ENCODE assay signal across 10 mouse cellular contexts in the genomic region with DNA sequence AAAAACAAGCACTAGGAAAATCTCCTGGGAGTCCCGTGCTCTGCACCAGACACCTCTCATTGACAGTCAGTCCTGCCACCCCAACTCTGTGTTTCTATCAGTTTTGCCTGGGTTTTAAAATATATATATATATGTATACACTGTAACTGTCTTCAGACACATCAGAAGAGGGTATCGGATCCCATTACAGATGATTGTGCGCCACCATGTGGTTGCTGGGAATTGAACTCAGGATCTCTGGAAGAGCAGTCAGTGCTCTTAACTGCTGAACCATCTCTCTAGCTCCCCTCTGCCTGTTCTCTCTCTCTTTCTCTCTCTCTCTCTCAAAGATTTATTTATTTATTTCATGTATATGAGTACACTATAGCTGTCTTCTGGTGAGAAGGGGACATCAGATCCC. TPM values are rescaled to one million over a fixed set of nuclear protein-coding genes. Genes with fewer than 3 reads are reported as not detected.
DNase-seq lines count a peak whose midpoint lies in the region; ATAC-seq and TF ChIP-seq lines count a peak whose summit lies in the region.
"Not testable (repeated sequence)": the region's sequence is repeated elsewhere in the genome, so short reads cannot be mapped to it uniquely, and the experiment has no call there.
"Had no signal": no experiment of that assay in that cellular context is flagged by ENCODE, and none has a peak within 500 bp of the region (broad histone marks: within the 10 kb centered on the region; RNA-seq: fewer than 3 reads in every experiment).

No protein-coding gene starts in this region.

- H3K27ac ChIP-seq in MEL (ENCODE audit: control insufficient read depth, low read depth, low read length); cerebellum, adult 2 months (ENCODE audit: insufficient read depth, low read length); liver, embryonic 14.5 days: not testable (repeated sequence)

- not testable (repeated sequence) for H3K9me3 ChIP-seq in MEL (replicated peaks; ENCODE audit: insufficient read depth, low read length); liver, embryonic 14.5 days (ENCODE audit: control insufficient read depth, low read length)

- not testable (repeated sequence) for H3K79me2 ChIP-seq in MEL (ENCODE audit: control insufficient read depth, insufficient read depth, low read length, poor library complexity)

- TF ChIP-seq EP300 in MEL (IDR thresholded peaks at IDR 0.05; ENCODE audit: low read depth in 1 of 2, low read length in 2 of 2); liver, embryonic 14.5 days (IDR thresholded peaks at IDR 0.05; ENCODE audit: low read depth): not testable (repeated sequence)

- DNase-seq in MEL (ENCODE audit: low read depth, low spot score); liver, embryonic 14.5 days (ENCODE audit: low read depth in 3 of 3, low spot score in 3 of 3): not testable (repeated sequence)
- peak; percentile 18 to 20 for DNase-seq in cerebellum, adult 2 months
- peak; percentile 19 to 50 for DNase-seq in heart, adult 18-20 months
- DNase-seq in kidney, adult 18-20 months: peak; percentile 59
- peak; percentile 41 for DNase-seq in layer of hippocampus, adult 9-10 months (ENCODE audit: low spot score)
- peak; percentile 3 for DNase-seq in retina, embryonic 14.5 days (ENCODE audit: low spot score)
- DNase-seq in thymus, postnatal 10 days (ENCODE audit: low spot score in 2 of 2): peak; percentile 53 to 60

- 36% methylated on average over 3 of the region's 3 CpGs for WGBS in cerebellum, adult 2 months
- 34% methylated on average over 3 of the region's 3 CpGs for WGBS in liver, embryonic 14.5 days (ENCODE audit: insufficient replicate concordance)

- H3K27me3 ChIP-seq in MEL (ENCODE audit: control insufficient read depth in 1 of 2, insufficient read depth in 2 of 2, low read length in 2 of 2); cerebellum, adult 2 months (ENCODE audit: control insufficient read depth, insufficient read depth, low read length); liver, embryonic 14.5 days (ENCODE audit: control insufficient read depth, insufficient read depth, low read length): not testable (repeated sequence)

- TF ChIP-seq CTCF in MEL (IDR thresholded peaks at IDR 0.05 in 2 of 3, conservative IDR thresholded peaks at IDR 0.05 in 1 of 3; ENCODE audit: control insufficient read depth in 1 of 3, insufficient read depth in 1 of 3, low read depth in 2 of 3, low read length in 3 of 3, poor library complexity in 1 of 3, severe bottlenecking in 1 of 3): peak in 2 of 3 experiments; percentile 4 to 44; a peak in 2 of 6 replicates
- TF ChIP-seq CTCF in cerebellum, adult 2 months (IDR thresholded peaks at IDR 0.05; ENCODE audit: borderline replicate concordance, insufficient read depth, low read depth, low read length): not testable (repeated sequence)
- TF ChIP-seq CTCF in liver, embryonic 14.5 days (IDR thresholded peaks at IDR 0.05; ENCODE audit: low read depth): peak; percentile 35

- not testable (repeated sequence) for H3K9ac ChIP-seq in MEL (ENCODE audit: control insufficient read depth, low read depth, low read length, poor library complexity, severe bottlenecking); liver, embryonic 14.5 days (replicated peaks)

- peak; percentile 52 for TF ChIP-seq RAD21 in MEL (IDR thresholded peaks at IDR 0.05; ENCODE audit: low read depth, low read length)

- not testable (repeated sequence) for H3K36me3 ChIP-seq in MEL (ENCODE audit: control insufficient read depth in 1 of 2, insufficient read depth in 2 of 2, low read length in 2 of 2); liver, embryonic 14.5 days (replicated peaks; ENCODE audit: control insufficient read depth, insufficient read depth, low read depth)

- TF ChIP-seq POLR2A in MEL (IDR thresholded peaks at IDR 0.05; ENCODE audit: control insufficient read depth in 1 of 2, insufficient read depth in 1 of 2, low read depth in 1 of 2, low read length in 2 of 2, poor library complexity in 1 of 2); cerebellum, adult 2 months (IDR thresholded peaks at IDR 0.05; ENCODE audit: borderline replicate concordance, insufficient read depth, low read length): not testable (repeated sequence)

- H3K4me3 ChIP-seq in MEL (ENCODE audit: control insufficient read depth in 1 of 2, insufficient read depth in 1 of 2, low read depth in 2 of 2, low read length in 2 of 2); cerebellum, adult 2 months (replicated peaks; ENCODE audit: insufficient read depth, low read depth, low read length); liver, embryonic 14.5 days (ENCODE audit: insufficient read depth in 1 of 2, low read depth in 2 of 2, low read length in 2 of 2): not testable (repeated sequence)

- H3K4me2 ChIP-seq in liver, embryonic 14.5 days (ENCODE audit: low read depth): not testable (repeated sequence)

- not testable (repeated sequence) for H3K4me1 ChIP-seq in MEL (ENCODE audit: control insufficient read depth in 1 of 2, insufficient read depth in 2 of 2, low read length in 2 of 2); cerebellum, adult 2 months (ENCODE audit: control insufficient read depth, insufficient read depth, low read length)
- H3K4me1 ChIP-seq in liver, embryonic 14.5 days (replicated peaks; ENCODE audit: control insufficient read depth in 2 of 2, insufficient read depth in 2 of 2, low read length in 1 of 2): peaks cover 0 to 13% of the 10 kb centered on the region in 2 experiments; a peak in 2 of 4 replicates

- not testable (repeated sequence) for ATAC-seq in liver, embryonic 14.5 days (ENCODE audit: insufficient read depth)

TF ChIP-seq in MEL, 35 proteins besides CTCF, POLR2A, EP300 and RAD21:
- TF ChIP-seq ZC3H11A (IDR thresholded peaks at IDR 0.05; ENCODE audit: low read depth, low read length) (peak; percentile 49), SMC3 (IDR thresholded peaks at IDR 0.05; ENCODE audit: low read depth, low read length) (peak; percentile 47)

RNA-seq across cellular contexts. Expression of gene Itgae, which starts 17.0 kb away (rescaled TPM):
- total RNA-seq in MEL (2012; rRNA removed): 0.04 and 0.16 TPM in 2 replicates
- under 1 TPM in 1 of 2 experiments, not detected in 1; 0.22 TPM for polyA plus RNA-seq in MEL (2012; ENCODE audit: insufficient read depth in 1 of 2, insufficient read length in 2 of 2, low read depth in 1 of 2, low replicate concordance in 2 of 2, missing spikeins in 1 of 2)
- polyA plus RNA-seq in cerebellum, adult 2 months (2012; rRNA removed): 0.24 and 0.33 TPM in 2 replicates
- under 1 TPM; 0.10 to 0.41 TPM for total RNA-seq in heart, adult 18-20 months (2021)
- 0.02 and 0.03 TPM in 2 replicates for polyA plus RNA-seq in liver, embryonic 14.5 days (2012; rRNA removed)
- 0.03 and 0.06 TPM in 2 replicates for polyA plus RNA-seq in liver, embryonic 14.5 days (2014; fragmentation: Nextera tagmentation; extraction: Ambion mirVana)

RNA-seq across cellular contexts. Expression of gene Haspin, which starts 30.7 kb away (rescaled TPM):
- 22.9 and 26.9 TPM in 2 replicates for total RNA-seq in MEL (2012; rRNA removed)
- polyA plus RNA-seq in MEL (2012; ENCODE audit: insufficient read depth in 1 of 2, insufficient read length in 2 of 2, low read depth in 1 of 2, low replicate concordance in 2 of 2, missing spikeins in 1 of 2): 10 to 100 TPM in 1 of 2 experiments, not detected in 1; 28.3 TPM
- 0.05 and 0.10 TPM in 2 replicates for polyA plus RNA-seq in cerebellum, adult 2 months (2012; rRNA removed)
- total RNA-seq in heart, adult 18-20 months (2021): under 1 TPM; 0.12 to 0.21 TPM
- 4.5 and 5.7 TPM in 2 replicates for polyA plus RNA-seq in liver, embryonic 14.5 days (2012; rRNA removed)
- polyA plus RNA-seq in liver, embryonic 14.5 days (2014; fragmentation: Nextera tagmentation; extraction: Ambion mirVana): 10.5 and 12.6 TPM in 2 replicates

RNA-seq across cellular contexts. Expression of gene P2rx5, which starts 52.9 kb away (rescaled TPM):
- 0.04 and 0.07 TPM in 2 replicates for total RNA-seq in MEL (2012; rRNA removed)
- under 1 TPM in 1 of 2 experiments, not detected in 1; 0.25 TPM for polyA plus RNA-seq in MEL (2012; ENCODE audit: insufficient read depth in 1 of 2, insufficient read length in 2 of 2, low read depth in 1 of 2, low replicate concordance in 2 of 2, missing spikeins in 1 of 2)
- polyA plus RNA-seq in cerebellum, adult 2 months (2012; rRNA removed): 4.5 and 6.2 TPM in 2 replicates
- total RNA-seq in heart, adult 18-20 months (2021): 10 to 100 TPM; 14.4 to 17.1 TPM
- polyA plus RNA-seq in liver, embryonic 14.5 days (2012; rRNA removed): 0.05 and 0.08 TPM in 2 replicates
- polyA plus RNA-seq in liver, embryonic 14.5 days (2014; fragmentation: Nextera tagmentation; extraction: Ambion mirVana): 0.15 and 0.16 TPM in 2 replicates
- total RNA-seq: megakaryocyte-erythroid progenitor cell, adult 5-6 weeks had no signal
- polyA plus RNA-seq: intestine, embryonic 14.5 days had no signal

RNA-seq across cellular contexts. Expression of gene Ncbp3, which starts 59.8 kb away (rescaled TPM):
- total RNA-seq in MEL (2012; rRNA removed): 9.3 and 9.6 TPM in 2 replicates
- polyA plus RNA-seq in MEL (2012; ENCODE audit: insufficient read depth in 1 of 2, insufficient read length in 2 of 2, low read depth in 1 of 2, low replicate concordance in 2 of 2, missing spikeins in 1 of 2): 1 to 10 TPM in 1 of 2 experiments, not detected in 1; 8.4 TPM
- polyA plus RNA-seq in cerebellum, adult 2 months (2012; rRNA removed): 6.4 and 6.5 TPM in 2 replicates
- 1 to 10 TPM; 5.6 to 6.2 TPM for total RNA-seq in heart, adult 18-20 months (2021)
- polyA plus RNA-seq in liver, embryonic 14.5 days (2012; rRNA removed): 1.6 and 2.4 TPM in 2 replicates
- polyA plus RNA-seq in liver, embryonic 14.5 days (2014; fragmentation: Nextera tagmentation; extraction: Ambion mirVana): 3.1 TPM in 2 replicates
